Mouse (Mus musculus) forebrain, embryonic 13.5 days (tissue): ENCODE measurements around the gene Macrod2. TPM values are rescaled to one million over a fixed set of nuclear protein-coding genes. Genes with fewer than 3 reads are reported as not detected.
A peak's percentile ranks its signal among the peaks of the same experiment; 100 is the strongest.

Experiments used
- ATAC-seq: fragments of 200-750 bp; cut with Nextera tagmentation; 2 replicates; pipeline ENCODE4 v1.8.0; 2017
- H3K27ac ChIP-seq: fragments of 300-500 bp; sonication (generic); 2 replicates; pipeline ENCODE4 v1.5.1; 2015; ENCODE audit warnings: inconsistent platforms, mild to moderate bottlenecking, moderate library complexity
- H3K27me3 ChIP-seq: fragments of 300-500 bp; sonication (generic); 2 replicates; pipeline ENCODE4 v1.6.1; 2015; ENCODE audit warnings: mild to moderate bottlenecking, inconsistent platforms
- H3K36me3 ChIP-seq: fragments of 300-500 bp; sonication (generic); 2 replicates; pipeline ENCODE4 v1.6.1; 2015; ENCODE audit warnings: mild to moderate bottlenecking, inconsistent platforms; ENCODE audit not compliant: poor library complexity, severe bottlenecking
- H3K4me1 ChIP-seq: fragments of 300-500 bp; sonication (generic); 2 replicates; pipeline ENCODE4 v1.6.1; 2015; ENCODE audit warnings: inconsistent platforms
- H3K4me2 ChIP-seq: fragments of 300-500 bp; sonication (generic); 2 replicates; pipeline ENCODE4 v1.6.1; 2015; ENCODE audit warnings: inconsistent platforms, mild to moderate bottlenecking, moderate library complexity
- H3K4me3 ChIP-seq: fragments of 300-500 bp; sonication (generic); 2 replicates; pipeline ENCODE4 v1.5.1; 2015; ENCODE audit warnings: mild to moderate bottlenecking, inconsistent platforms
- H3K9ac ChIP-seq: fragments of 300-500 bp; sonication (generic); 2 replicates; pipeline ENCODE4 v1.6.1; 2015; ENCODE audit warnings: mild to moderate bottlenecking, inconsistent platforms
- H3K9me3 ChIP-seq: fragments of 300-500 bp; sonication (generic); replicated peaks from 2 replicates; pipeline ENCODE4 v1.6.1; 2016; ENCODE audit warnings: inconsistent platforms
- WGBS: fragments of 180-500 bp; shearing (Covaris S2); methylation state at CpG from one replicate; pipeline ENCODE4 v1.1.7; 2015; 5-methylcytosine and 5-hydroxymethylcytosine counted together
- polyA plus RNA-seq: library from polyadenylated mRNA; unstranded; fragments of >200 nt; fragmentation: Nextera tagmentation; extraction: Ambion mirVana; gene quantifications from 2 replicates; pipeline ENCODE4 v1.2.1, GENCODE M21; 2015

The Macrod2 gene
- polyA plus RNA-seq, 1 experiment from 2014 or later, result 73.5 TPM

- Histone ChIP-seq H3K36me3 (no peaks in the 10 kb centered on the region), H3K27me3 (no peaks in the 10 kb centered on the region), H3K27ac (no peak overlapping the region), H3K4me2 (no peak overlapping the region), H3K4me3 (no peak overlapping the region), H3K4me1 (no peaks in the 10 kb centered on the region), H3K9me3 (no peaks in the 10 kb centered on the region), H3K9ac (no peak overlapping the region)
- WGBS, result 72% methylated on average over 3 of the region's 3 CpGs
- no peak for ATAC-seq
Measured at GRCm38 (mm10) chr2:142128109-142128508, 1733.0 kb downstream of the Macrod2 start.

GRCm38 (mm10) chr2:142129166-142129565 is 1734.1 kb downstream of the Macrod2 start:
- H3K9me3 ChIP-seq, result no peaks in the 10 kb centered on the region
- H3K4me2 ChIP-seq, result no peak overlapping the region
- H3K27ac ChIP-seq, result no peak overlapping the region
- no peaks in the 10 kb centered on the region for H3K27me3 ChIP-seq
- no peak overlapping the region for H3K4me3 ChIP-seq
- no peak overlapping the region for H3K9ac ChIP-seq
- WGBS, result 81% methylated on average over 4 of the region's 4 CpGs
- no peaks in the 10 kb centered on the region for H3K4me1 ChIP-seq
- ATAC-seq, result no peak
- H3K36me3 ChIP-seq, result no peaks in the 10 kb centered on the region

- Histone ChIP-seq H3K27me3 (no peaks in the 10 kb centered on the region), H3K4me2 (no peak overlapping the region), H3K27ac (no peak overlapping the region), H3K4me3 (no peak overlapping the region), H3K36me3 (no peaks in the 10 kb centered on the region), H3K4me1 (no peaks in the 10 kb centered on the region), H3K9me3 (no peaks in the 10 kb centered on the region), H3K9ac (no peak overlapping the region)
- no peak for ATAC-seq
- WGBS, result 92% methylated on average over 2 of the region's 2 CpGs
Measured at GRCm38 (mm10) chr2:142149310-142149709, 1754.2 kb downstream of the Macrod2 start.

DNA sequence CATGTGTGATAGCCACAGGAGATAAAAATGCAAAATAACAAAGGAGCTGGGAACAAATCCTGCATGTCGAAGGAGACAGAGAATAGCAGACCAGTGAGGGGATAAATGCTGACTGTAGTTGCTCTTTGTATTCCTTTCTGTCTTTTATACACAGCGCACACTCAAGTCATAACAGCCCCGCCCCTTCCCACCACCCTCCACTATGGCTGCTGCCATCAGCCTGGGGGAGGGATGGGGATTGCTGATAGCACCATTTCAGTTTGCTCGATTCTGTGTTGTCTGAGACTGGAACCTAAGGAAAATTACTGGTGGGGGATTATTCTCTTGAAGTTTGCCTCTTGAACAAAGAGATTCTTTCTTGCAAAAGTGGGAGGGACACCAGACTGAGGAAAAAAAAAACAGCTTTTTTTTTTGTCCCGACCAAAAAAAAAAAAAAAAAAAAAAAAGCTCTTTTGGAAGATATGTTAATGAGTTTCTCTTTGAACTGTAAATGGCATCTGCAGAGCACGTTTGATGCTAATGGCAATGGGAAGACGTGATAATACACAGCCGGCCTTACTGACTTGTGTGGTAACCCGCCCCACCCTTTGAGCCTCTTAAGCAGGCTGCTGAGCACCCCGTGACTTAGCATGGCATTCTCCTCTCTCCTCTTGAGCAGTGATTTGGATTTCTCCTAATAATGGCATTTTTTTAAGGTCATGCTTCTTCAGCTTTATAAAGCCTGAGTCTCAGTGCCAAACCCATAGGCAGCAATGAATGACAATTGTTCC is 1768.6 kb downstream of the Macrod2 start:
- ATAC-seq, result peak; percentile 96
- Histone ChIP-seq H3K9me3 (no peaks in the 10 kb centered on the region), H3K27me3 (no peaks in the 10 kb centered on the region), H3K4me2 (peak overlapping the region; percentile 41), H3K4me3 (no peak overlapping the region), H3K4me1 (peaks cover 23% of the 10 kb centered on the region), H3K27ac (peak overlapping the region; percentile 69), H3K36me3 (no peaks in the 10 kb centered on the region), H3K9ac (no peak overlapping the region)
- WGBS, result 3% methylated on average over 10 of the region's 10 CpGs

DNA sequence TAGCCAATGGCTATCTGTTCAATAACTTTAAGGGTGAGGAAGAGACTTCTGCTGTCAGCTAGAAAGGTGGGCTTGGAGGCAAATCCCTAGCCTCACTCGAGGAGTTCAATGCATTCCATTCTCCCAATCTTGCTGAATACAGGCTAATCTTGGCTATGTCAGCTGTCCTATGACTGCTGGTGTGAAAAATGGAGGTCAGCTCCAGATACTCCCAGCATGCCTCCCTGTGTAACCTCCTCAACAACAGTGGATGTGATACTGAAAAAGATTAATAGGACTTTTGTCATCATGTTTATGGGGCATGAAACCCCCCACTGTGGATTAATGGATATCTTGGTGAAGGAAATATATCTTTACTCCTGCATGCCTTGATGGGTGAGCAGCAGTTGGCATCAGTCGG is 1774.5 kb downstream of the Macrod2 start:
- 85% methylated on average over 2 of the region's 2 CpGs for WGBS
- Histone ChIP-seq H3K4me2 (no peak overlapping the region), H3K4me3 (no peak overlapping the region), H3K27me3 (no peaks in the 10 kb centered on the region), H3K27ac (no peak overlapping the region), H3K4me1 (no peaks in the 10 kb centered on the region), H3K9me3 (no peaks in the 10 kb centered on the region), H3K9ac (no peak overlapping the region), H3K36me3 (no peaks in the 10 kb centered on the region)
- no peak for ATAC-seq

- H3K4me3 ChIP-seq, result no peak overlapping the region
- WGBS, result 94% methylated on average over 3 of the region's 3 CpGs
- H3K9ac ChIP-seq, result no peak overlapping the region
- H3K36me3 ChIP-seq, result no peaks in the 10 kb centered on the region
- no peaks in the 10 kb centered on the region for H3K27me3 ChIP-seq
- H3K4me1 ChIP-seq, result no peaks in the 10 kb centered on the region
- H3K27ac ChIP-seq, result no peak overlapping the region
- H3K9me3 ChIP-seq, result no peaks in the 10 kb centered on the region
- ATAC-seq, result no peak
- H3K4me2 ChIP-seq, result no peak overlapping the region
Measured at GRCm38 (mm10) chr2:142172706-142173105, 1777.6 kb downstream of the Macrod2 start.

GRCm38 (mm10) chr2:142174039-142174438 is 1778.9 kb downstream of the Macrod2 start:
- 70% methylated on average over 2 of the region's 2 CpGs for WGBS
- no peaks in the 10 kb centered on the region for H3K4me1 ChIP-seq
- no peaks in the 10 kb centered on the region for H3K27me3 ChIP-seq
- no peak overlapping the region for H3K4me3 ChIP-seq
- no peaks in the 10 kb centered on the region for H3K36me3 ChIP-seq
- no peak overlapping the region for H3K27ac ChIP-seq
- H3K4me2 ChIP-seq, result no peak overlapping the region
- no peaks in the 10 kb centered on the region for H3K9me3 ChIP-seq
- ATAC-seq, result no peak
- no peak overlapping the region for H3K9ac ChIP-seq

GRCm38 (mm10) chr2:142186922-142187321 is 1791.8 kb downstream of the Macrod2 start:
- Histone ChIP-seq H3K27me3 (no peaks in the 10 kb centered on the region), H3K27ac (no peak overlapping the region), H3K9ac (no peak overlapping the region), H3K4me2 (no peak overlapping the region), H3K4me1 (peaks cover 8% of the 10 kb centered on the region), H3K4me3 (no peak overlapping the region), H3K36me3 (no peaks in the 10 kb centered on the region), H3K9me3 (no peaks in the 10 kb centered on the region)
- 52% methylated on average over 2 of the region's 2 CpGs for WGBS
- no peak for ATAC-seq

DNA sequence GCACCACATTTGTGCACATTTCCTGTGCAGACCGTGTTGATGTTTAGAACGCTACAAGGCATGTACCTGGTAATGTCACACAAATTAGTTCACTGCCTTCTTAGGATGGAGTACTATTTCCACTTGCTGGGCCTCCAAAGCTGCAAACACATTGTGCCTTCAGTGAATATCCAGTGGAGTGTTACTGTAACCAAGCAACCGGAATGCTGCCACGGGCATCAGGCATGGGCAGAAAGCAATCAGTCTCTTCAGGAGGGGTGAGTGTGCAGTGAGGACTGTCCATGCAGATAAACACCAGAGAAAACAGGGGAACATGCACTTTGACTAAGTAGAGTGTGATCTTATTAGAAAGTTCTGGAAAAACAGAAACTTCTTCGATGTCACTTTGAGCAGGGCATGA is 1792.3 kb downstream of the Macrod2 start:
- no peaks in the 10 kb centered on the region for H3K36me3 ChIP-seq
- no peaks in the 10 kb centered on the region for H3K9me3 ChIP-seq
- peaks cover 8% of the 10 kb centered on the region for H3K4me1 ChIP-seq

GRCm38 (mm10) chr2:142217371-142217770 is 1822.3 kb downstream of the Macrod2 start:
- Histone ChIP-seq H3K4me3 (no peak overlapping the region), H3K36me3 (no peaks in the 10 kb centered on the region), H3K4me2 (no peak overlapping the region), H3K27ac (no peak overlapping the region), H3K4me1 (no peaks in the 10 kb centered on the region), H3K9me3 (no peaks in the 10 kb centered on the region), H3K27me3 (no peaks in the 10 kb centered on the region), H3K9ac (no peak overlapping the region)
- no peak for ATAC-seq
- WGBS, result 83% methylated on average over 1 of the region's 1 CpGs

More for the DNA sequence above, 1792.3 kb downstream of the Macrod2 start:
- no peaks in the 10 kb centered on the region for H3K27me3 ChIP-seq
- H3K9ac ChIP-seq, result no peak overlapping the region
- WGBS, result 29% methylated on average over 5 of the region's 5 CpGs
- H3K4me3 ChIP-seq, result no peak overlapping the region
- H3K27ac ChIP-seq, result no peak overlapping the region
- ATAC-seq, result peak; percentile 93
- no peak overlapping the region for H3K4me2 ChIP-seq

DNA sequence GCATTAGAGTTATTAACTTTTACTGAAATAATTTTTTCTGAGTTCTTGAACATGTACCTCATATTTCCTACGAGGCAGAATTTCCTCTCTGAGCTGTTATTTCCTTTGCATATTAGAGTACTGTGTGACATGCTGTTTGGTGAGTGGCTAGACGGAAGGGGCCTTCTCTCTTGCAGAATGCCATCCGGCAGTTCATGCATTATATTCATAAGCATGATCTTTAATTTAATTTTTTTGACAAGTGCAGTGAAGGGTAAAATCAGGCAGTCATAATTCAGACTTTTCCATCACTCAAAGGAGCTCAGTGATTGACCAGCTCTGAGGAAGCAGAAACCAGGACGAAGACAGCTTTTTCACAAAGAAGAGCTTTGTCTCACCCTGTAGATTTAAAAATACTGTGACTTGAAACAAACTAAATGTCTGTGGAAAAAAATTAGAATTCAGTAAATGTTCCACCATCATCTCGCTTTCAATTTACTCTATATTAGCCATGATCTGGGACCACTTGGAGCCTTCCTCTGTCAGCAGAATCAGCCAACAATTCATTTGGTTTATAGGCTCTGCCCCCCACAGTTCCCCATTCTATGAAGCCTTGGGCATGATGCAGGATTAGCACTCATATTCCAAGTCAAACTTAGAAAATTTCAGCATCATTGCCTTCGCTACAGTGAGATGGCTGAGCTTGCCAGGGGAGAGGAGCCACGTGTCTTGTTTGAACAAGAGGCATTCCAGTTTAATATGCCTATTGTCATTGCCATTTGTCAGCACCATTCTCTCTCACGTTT is 1827.2 kb downstream of the Macrod2 start:
- ATAC-seq, result no peak
- Histone ChIP-seq H3K4me2 (no peak overlapping the region), H3K4me3 (no peak overlapping the region), H3K9me3 (no peaks in the 10 kb centered on the region), H3K36me3 (no peaks in the 10 kb centered on the region), H3K27ac (no peak overlapping the region), H3K27me3 (no peaks in the 10 kb centered on the region), H3K9ac (no peak overlapping the region), H3K4me1 (no peaks in the 10 kb centered on the region)
- 76% methylated on average over 8 of the region's 8 CpGs for WGBS

GRCm38 (mm10) chr2:142222926-142223325 is 1827.8 kb downstream of the Macrod2 start:
- Histone ChIP-seq H3K9ac (no peak overlapping the region), H3K9me3 (no peaks in the 10 kb centered on the region), H3K4me3 (no peak overlapping the region), H3K4me1 (no peaks in the 10 kb centered on the region), H3K27me3 (no peaks in the 10 kb centered on the region), H3K27ac (no peak overlapping the region), H3K4me2 (no peak overlapping the region), H3K36me3 (no peaks in the 10 kb centered on the region)
- no peak for ATAC-seq
- WGBS, result 79% methylated on average over 5 of the region's 5 CpGs
